Mouse (Mus musculus) kidney, adult 2 months (tissue): ENCODE measurements around the gene Ubn2. TPM values are rescaled to one million over a fixed set of nuclear protein-coding genes. Genes with fewer than 3 reads are reported as not detected.
"Not testable (repeated sequence)": the region's sequence is repeated elsewhere in the genome, so short reads cannot be mapped to it uniquely, and the experiment has no call there.

Source experiments
- DNase-seq: peaks from one replicate; pipeline ENCODE4 v3.0.0; 2021
- H3K27ac ChIP-seq: fragments of 200-500 bp; 2 replicates; pipeline ENCODE4 v1.5.1; 2012; ENCODE audit warnings: low read depth, low read length, control low read depth, inconsistent platforms; ENCODE audit not compliant: insufficient read depth
- H3K27me3 ChIP-seq: fragments of 200-500 bp; replicated peaks from 2 replicates; pipeline ENCODE4 v1.6.1; 2012; ENCODE audit warnings: mild to moderate bottlenecking, moderate library complexity, low read length, inconsistent platforms; ENCODE audit not compliant: control insufficient read depth, insufficient read depth
- H3K36me3 ChIP-seq: fragments of 200-500 bp; 2 replicates; pipeline ENCODE4 v1.6.1; 2012; ENCODE audit warnings: mild to moderate bottlenecking, moderate library complexity, low read length, inconsistent platforms; ENCODE audit not compliant: control insufficient read depth, insufficient read depth
- H3K4me1 ChIP-seq: fragments of 200-500 bp; 2 replicates; pipeline ENCODE4 v1.6.1; 2011; ENCODE audit warnings: low read length; ENCODE audit not compliant: control insufficient read depth, insufficient read depth
- H3K4me3 ChIP-seq: fragments of 200-500 bp; 2 replicates; pipeline ENCODE4 v1.5.1; 2011; ENCODE audit warnings: mild to moderate bottlenecking, low read depth, low read length, control low read depth; ENCODE audit not compliant: insufficient read depth
- CTCF ChIP-seq: fragments of 200-500 bp; conservative IDR thresholded peaks from 2 replicates; pipeline ENCODE4 v1.5.1; 2011; ENCODE audit warnings: low read depth, mild to moderate bottlenecking, control low read depth, low read length, moderate library complexity, mixed read lengths; ENCODE audit not compliant: insufficient read depth, insufficient read length
- POLR2A ChIP-seq: fragments of 200-500 bp; IDR thresholded peaks from one replicate; pipeline ENCODE4 v1.6.1; 2011; ENCODE audit warnings: low read depth, low read length, control low read depth
- WGBS: fragments of 180-500 bp; shearing (Covaris S2); methylation state at CpG from one replicate; pipeline ENCODE4 v1.1.7; 2018; 5-methylcytosine and 5-hydroxymethylcytosine counted together
- polyA plus RNA-seq: library from polyadenylated mRNA; depleted of rRNA; stranded (reverse); fragments of >200 nt; gene quantifications from 2 replicates; pipeline ENCODE4 v1.2.3, GENCODE M21; 2012

Ubn2 gene
- polyA plus RNA-seq, 1 experiment: 6.0 TPM

DNA sequence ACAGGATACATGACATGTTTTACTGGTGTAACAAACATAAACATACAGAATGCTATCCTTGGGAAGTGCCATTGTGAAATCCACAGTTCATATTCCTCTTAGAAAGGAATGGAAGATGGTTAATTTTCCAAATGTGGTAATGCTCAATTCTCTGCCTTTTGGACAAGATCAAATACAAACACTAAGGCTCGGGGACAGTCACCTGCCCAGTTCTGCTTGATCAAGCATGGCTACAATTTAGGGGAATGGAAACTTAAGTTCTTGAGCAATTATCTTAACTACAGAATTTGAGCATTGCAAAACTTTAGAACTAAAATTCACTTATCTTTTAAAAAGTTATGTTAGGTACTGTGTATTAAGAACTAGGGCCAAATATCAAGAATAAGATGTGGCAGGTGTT is 102.0 kb downstream of the Ubn2 start:
- Histone ChIP-seq H3K4me1 (peaks cover 4% of the 10 kb centered on the region; the same call in 1 of the 2 replicates), H3K27ac (no peak overlapping the region), H3K36me3 (no peaks in the 10 kb centered on the region), H3K4me3 (no peak overlapping the region), H3K27me3 (no peaks in the 10 kb centered on the region)
- 43% methylated on average over 1 of the region's 1 CpGs for WGBS
- TF ChIP-seq CTCF (no peak), POLR2A (no peak)
- no peak for DNase-seq

GRCm38 (mm10) chr6:38544141-38544540 is 110.4 kb downstream of the Ubn2 start:
- 98% methylated on average over 4 of the region's 5 CpGs for WGBS
- H3K4me3 ChIP-seq, DNase-seq, H3K4me1 ChIP-seq, H3K27ac ChIP-seq, H3K27me3 ChIP-seq, H3K36me3 ChIP-seq: not testable (repeated sequence)

- H3K4me3 ChIP-seq, H3K36me3 ChIP-seq, H3K27ac ChIP-seq, H3K4me1 ChIP-seq, H3K27me3 ChIP-seq, DNase-seq: not testable (repeated sequence)
- 54% methylated on average over 2 of the region's 2 CpGs for WGBS
Observed at GRCm38 (mm10) chr6:38547005-38547404, 113.3 kb downstream of the Ubn2 start.

DNA sequence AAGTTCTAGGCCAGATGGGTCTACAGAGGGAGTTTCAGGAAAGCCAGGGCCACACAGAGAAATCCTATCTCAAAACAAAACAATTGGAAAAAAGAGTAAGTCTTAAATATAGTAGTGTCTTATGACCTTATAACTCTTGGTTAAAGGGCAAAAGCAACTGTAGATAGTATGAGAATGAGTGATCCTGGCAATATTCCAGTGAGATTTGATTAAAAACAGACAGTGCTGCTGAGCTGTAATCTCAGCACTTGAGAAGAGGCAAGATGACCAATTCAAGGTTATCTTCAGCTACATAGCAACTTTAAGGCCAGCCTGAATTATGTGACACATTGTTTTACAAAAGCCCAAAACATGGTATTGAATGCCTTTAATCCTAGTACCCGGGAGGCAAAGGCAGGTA is 114.0 kb downstream of the Ubn2 start:
- no peak overlapping the region for H3K4me3 ChIP-seq
- no peaks in the 10 kb centered on the region for H3K27me3 ChIP-seq
- TF ChIP-seq CTCF (no peak), POLR2A (no peak)
- H3K27ac ChIP-seq: no peak overlapping the region
- peaks cover 3% of the 10 kb centered on the region; the same call in 1 of the 2 replicates for H3K4me1 ChIP-seq
- no peak for DNase-seq
- H3K36me3 ChIP-seq: no peaks in the 10 kb centered on the region
- WGBS: 76% methylated on average over 1 of the region's 1 CpGs

DNA sequence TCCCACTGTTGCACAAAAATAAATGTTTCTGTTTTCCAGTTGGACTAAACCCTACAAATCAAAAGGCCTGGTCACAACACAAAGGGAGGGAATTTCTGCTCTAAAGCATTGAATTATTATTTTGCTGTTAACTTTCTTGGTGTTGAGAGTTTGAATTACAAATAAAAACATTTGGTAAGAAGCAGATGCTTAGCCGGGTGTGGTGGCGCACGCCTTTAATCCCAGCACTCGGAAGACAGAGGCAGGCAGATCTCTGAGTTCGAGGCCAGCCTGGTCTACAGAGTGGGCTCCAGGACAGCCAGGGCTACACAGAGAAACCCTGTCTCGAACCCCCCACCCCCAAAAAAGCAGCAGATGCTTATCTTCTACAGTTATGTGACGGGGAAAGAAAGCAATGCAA is 114.8 kb downstream of the Ubn2 start:
- not testable (repeated sequence) for H3K27me3 ChIP-seq, H3K4me1 ChIP-seq, H3K27ac ChIP-seq, H3K4me3 ChIP-seq, DNase-seq, H3K36me3 ChIP-seq
- 95% methylated on average over 7 of the region's 7 CpGs for WGBS

DNA sequence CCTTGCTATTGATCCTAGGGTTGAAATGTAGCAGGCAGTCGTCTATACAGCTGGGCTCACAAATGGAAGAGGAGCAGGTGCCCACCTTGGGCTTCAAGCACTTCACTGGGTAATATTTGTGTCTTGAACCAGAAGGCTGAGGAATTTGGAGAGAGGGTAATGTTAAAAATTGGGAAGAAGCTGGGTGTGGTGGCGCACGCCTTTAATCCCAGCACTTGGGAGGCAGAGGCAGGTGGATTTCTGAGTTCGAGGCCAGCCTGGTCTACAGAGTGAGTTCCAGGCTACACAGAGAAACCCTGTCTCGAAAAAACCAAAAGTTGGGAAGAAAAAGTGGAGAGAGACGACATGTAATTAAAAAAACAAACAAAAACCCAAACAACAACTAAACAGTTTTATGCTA is 116.1 kb downstream of the Ubn2 start:
- not testable (repeated sequence) for DNase-seq, H3K4me3 ChIP-seq, H3K36me3 ChIP-seq, H3K27me3 ChIP-seq, H3K4me1 ChIP-seq
- 75% methylated on average over 6 of the region's 6 CpGs for WGBS
- peak overlapping the region; percentile 57; the same call in 1 of the 2 replicates for H3K27ac ChIP-seq

DNA sequence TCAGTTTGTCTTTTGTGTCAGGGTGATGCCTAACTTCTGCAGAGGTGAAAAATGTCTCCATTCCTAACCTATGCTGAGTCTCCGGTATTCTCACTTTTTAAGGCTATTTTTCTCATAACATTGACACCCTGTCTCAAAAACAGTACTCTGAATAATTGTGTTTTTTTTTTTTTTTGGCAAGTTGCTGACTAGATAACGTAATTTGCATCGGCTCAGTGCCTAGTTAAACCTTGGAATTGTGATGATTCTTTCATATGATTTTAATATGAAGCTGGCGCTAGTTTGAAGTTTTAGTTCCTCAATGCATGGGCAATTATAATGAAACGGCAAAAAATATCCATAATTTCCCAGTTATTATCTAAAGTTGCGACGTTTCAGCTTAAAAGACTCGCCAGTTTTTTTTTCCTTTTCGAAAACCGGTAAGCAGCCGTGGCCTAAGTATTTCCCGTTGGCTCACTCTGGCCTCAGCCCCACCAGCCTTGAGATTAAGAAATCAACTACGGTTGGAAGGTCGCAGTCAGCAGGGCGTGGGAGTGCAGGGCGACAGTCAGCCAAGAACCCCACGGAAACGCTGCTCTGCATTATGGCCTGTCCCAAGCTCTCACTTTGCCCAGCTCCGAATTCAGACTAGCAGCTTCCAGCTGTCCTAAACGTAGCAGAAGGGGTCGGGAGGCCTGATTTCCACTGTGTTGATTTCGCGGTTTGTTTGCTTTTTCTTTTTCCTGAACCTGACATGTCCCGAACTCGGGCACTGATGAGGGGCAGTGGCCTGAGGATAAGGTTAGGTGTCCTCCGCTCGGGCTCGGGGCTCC is 116.7 kb downstream of the Ubn2 start:
- DNase-seq: no peak
- Histone ChIP-seq H3K4me1 (peaks cover 3% of the 10 kb centered on the region; the same call in 1 of the 2 replicates), H3K4me3 (peak overlapping the region; percentile 74), H3K27ac (peak overlapping the region; percentile 95), H3K27me3 (no peaks in the 10 kb centered on the region), H3K36me3 (no peaks in the 10 kb centered on the region)
- no peak for TF ChIP-seq POLR2A
- TF ChIP-seq CTCF: no peak
- 2% methylated on average over 28 of the region's 28 CpGs for WGBS
